Mouse (Mus musculus): ENCODE results near the gene Xpo5.

The Xpo5 gene

GRCm38 (mm10) chr17:46202421-46203071, at the start of gene Xpo5, which contains the start of gene Polh:
Xpo5 (plus strand) TSS chr17:46202782.
Polh (minus strand) TSS chr17:46202645.
- DNase-seq (ENCODE audit: low spot score in 2 of 2) = peak; percentile 92 to 96

DNA sequence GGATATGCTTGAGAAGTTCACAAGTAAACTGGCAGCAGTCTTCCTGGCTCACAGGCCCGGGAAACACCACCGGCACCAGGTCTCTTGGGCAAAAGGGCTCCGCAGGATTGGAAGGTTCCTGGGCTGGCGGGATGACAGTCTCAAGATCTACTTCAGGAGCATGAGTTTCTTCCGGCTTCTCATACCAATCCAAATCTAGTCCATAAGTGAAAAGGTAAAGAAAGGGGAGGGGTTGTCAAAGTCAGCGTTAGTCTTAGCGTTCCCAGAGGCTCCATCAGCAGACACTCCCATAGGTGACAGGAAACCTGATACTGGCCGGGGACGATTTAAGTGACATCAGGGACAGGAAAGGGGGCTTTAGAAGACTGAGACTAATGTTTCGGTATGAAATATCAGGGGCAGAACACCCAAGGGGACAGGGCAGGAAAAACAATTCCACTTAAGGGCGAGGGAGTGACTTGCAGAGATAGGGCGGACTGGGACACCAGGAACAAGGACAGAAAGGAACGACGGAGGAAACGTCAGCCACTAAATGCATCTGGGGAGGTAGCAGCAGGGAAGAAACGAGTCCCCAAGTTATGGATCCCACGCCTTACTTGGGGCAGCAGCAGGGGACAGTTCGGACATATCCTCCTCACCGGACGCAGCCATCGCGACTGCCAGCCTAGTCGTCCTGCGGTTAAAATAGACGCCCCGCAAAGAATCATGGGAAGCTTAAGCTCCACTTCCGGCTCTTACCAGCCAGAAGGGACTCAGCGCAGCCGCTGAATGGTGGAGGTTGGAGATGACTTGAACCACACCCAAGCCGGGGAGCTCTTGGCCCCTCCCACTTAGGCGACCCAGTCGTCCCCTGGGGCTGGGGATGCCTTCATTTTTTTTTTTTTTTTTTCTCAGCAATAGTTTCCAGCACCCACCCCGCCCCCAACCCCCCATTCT, 49.5 kb upstream of the Xpo5 start, which contains the start of gene Mad2l1bp:
Mad2l1bp (minus strand) TSS at position 707 of the 936 bp plus-strand sequence.
- DNase-seq (ENCODE audit: low spot score in 2 of 2) = peak; percentile 86 to 94

DNA sequence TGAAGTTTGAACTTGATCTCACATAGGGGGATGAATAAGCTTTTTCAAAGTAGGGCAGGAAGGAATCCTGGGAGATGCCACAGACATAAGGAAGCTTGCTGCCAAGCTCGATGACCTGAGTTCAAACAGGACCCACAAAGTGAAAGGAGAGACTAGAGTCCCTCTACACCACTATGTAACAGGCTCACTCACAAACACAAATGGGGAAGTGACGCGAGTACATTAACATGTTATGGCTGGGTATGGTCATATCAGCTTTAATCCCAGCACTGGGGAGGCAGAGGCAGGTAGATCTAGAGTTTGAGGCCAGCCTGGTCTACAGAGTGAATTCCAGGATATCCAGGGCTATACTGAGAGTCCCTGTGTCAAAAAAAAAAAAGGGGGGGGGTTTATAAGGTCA, 48.2 kb upstream of the Xpo5 start:
- no peak for DNase-seq (ENCODE audit: low spot score in 2 of 2)

DNA sequence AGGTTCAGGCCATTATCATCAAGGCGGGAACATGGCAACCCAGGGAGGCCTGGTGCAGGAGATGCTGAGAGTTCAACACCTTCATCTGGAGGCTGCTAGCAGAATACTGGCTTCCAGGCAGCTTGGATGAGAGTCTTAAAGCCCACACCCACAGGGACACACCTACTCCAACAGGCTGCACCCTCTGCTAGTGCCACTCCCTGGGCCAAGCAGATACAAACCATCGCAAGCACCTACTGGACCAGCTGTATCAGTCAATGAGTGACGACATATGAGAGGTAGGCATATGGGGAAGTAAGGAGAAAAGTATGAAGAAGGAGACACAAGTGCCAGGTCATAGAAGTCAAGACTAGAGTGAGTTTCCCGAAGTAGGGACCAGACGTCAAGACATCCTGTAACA, 45.9 kb upstream of the Xpo5 start:
- peak; percentile 61 to 74 for DNase-seq (ENCODE audit: low spot score in 2 of 2)

DNA sequence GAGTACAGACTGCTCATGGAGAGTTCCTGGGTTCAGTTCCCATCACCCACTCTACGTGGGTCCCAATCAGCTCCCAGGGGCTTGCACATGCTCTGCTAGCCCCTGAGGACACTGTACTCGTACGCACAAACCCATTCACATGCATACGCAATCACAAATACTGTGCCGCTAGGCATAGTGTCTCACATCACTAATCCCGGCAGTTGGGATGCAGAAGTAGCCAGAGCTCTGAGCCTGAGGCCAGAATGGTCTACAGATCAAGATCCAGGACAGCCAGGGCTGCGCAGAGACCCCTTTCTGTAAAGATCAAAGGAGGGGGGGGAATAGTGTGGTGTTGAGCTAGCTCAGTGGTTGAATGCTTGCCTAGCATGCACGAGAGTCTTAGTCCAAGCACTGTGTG, 45.5 kb upstream of the Xpo5 start:
- no peak for DNase-seq (ENCODE audit: low spot score in 2 of 2)

DNA sequence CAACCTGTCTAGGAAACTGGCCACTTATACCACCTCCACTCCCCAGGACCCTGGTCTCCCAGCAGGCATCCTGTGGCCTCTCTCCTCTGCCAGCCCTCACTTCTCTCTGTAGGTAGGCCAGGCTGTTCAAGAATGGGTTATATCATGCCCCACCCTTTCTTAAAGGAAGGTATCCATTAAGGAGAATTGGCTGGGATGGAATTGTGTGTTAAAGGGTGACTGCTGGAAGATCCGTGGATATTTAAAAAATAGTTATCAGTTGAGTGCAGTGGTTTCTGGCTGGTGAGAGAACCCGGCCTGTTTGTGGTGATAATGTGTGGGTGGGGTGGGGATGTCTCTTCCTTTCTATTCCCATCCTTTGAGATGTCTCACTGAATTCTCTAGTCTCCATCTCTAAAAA, 43.3 kb upstream of the Xpo5 start:
- peak; percentile 72 for DNase-seq (ENCODE audit: low spot score in 2 of 2)

DNA sequence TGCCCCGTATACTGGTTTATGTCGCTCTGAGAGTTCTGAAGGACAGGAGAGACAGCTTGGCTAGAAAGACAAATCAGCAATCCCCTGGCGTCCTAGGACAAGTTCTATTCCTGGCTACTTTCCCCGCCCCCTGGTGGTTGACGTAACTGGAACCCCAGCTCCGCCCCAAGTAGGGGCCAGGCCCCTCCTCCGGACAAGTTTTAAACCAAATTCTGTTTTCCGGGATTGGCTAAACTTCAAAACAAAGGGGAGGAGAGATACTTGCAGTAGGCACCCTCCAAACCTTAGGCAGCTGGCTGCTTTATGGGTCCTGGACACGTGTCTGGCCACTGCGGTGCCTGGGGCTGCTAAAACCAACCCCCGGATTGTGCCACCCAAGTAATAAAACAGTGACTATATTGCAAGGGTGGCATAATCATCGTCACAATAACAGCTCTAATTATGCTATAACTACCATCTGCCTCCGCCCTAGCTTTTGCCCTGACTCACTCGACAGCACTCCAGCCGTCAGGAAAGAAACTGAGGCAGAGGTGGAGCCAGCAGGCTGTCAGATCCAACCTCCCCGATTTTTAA, 42.4 kb upstream of the Xpo5 start:
- DNase-seq (ENCODE audit: low spot score in 2 of 2) = peak; percentile 95 to 96

- DNase-seq (ENCODE audit: low spot score in 2 of 2) = peak; percentile 89 to 97
Measured at GRCm38 (mm10) chr17:46160686-46161085, 41.9 kb upstream of the Xpo5 start, which contains the start of gene Gtpbp2. Gtpbp2 (plus strand) TSS chr17:46161032.

DNA sequence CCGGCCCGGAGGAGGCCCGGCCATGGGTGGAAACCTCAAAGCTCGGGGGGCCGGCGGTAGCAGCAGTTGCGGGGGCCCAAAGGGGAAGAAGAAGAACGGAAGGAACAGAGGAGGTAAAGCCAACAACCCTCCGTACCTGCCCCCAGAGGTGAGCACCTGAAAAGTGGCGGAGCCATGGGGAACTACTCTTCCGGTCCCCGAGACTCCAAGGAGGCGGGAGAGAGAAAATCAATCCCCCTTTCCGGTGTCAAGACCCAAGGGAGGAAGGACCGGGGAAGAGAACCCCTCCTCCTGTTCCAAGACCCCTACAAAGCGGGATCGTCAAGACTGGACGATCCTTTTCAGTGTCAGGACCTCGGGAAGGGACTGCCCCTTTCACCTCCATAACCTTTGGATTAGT, 41.4 kb upstream of the Xpo5 start:
- DNase-seq (ENCODE audit: low spot score in 2 of 2) = no peak

- DNase-seq (ENCODE audit: low spot score in 2 of 2) = peak in 1 of 2 experiments; percentile 28
Measured at GRCm38 (mm10) chr17:46161710-46162109, 40.9 kb upstream of the Xpo5 start.

DNA sequence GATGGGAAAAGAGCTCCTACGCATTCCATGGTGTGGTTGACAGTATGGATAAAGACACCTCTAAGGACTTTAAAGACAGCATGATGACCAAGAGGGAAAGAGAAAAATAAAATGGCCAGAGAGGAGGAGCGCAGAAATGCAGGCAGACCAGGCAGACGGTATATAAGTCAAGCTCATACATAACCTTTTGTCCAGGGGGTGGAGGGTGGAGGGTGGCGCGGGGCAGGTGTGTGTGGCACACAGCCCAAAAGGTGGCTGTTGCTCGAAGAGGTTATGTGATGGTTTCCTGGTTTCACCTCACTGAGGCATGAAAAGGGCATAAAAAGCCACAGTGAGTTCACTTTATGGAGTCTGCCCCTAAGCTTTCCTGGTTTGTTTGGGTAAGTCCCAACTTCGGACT, 40.0 kb upstream of the Xpo5 start:
- peak in 1 of 2 experiments; percentile 30 for DNase-seq (ENCODE audit: low spot score in 2 of 2)

- DNase-seq (ENCODE audit: low spot score in 2 of 2) = peak; percentile 58 to 61
Measured at GRCm38 (mm10) chr17:46162951-46163421, 39.6 kb upstream of the Xpo5 start.

DNA sequence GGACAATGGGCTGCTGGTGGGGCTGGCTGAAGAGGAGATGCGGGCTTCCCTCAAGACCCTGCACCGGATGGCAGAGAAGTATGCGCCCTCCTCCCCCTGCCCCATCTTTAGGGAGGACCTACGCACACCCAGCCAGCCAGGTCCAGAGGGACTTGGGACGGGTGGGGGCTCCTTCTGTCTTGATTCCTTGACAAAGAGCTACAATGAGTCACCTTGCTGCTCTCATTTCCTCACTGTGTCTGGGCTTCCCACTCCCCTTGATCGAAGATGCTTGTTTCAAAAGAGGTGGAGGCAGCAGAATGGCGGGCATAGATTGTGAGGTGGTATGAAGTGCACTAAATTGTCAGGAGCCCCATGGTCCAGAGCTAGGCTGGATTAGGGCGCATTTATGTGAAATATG, 38.3 kb upstream of the Xpo5 start:
- no peak for DNase-seq (ENCODE audit: low spot score in 2 of 2)

DNA sequence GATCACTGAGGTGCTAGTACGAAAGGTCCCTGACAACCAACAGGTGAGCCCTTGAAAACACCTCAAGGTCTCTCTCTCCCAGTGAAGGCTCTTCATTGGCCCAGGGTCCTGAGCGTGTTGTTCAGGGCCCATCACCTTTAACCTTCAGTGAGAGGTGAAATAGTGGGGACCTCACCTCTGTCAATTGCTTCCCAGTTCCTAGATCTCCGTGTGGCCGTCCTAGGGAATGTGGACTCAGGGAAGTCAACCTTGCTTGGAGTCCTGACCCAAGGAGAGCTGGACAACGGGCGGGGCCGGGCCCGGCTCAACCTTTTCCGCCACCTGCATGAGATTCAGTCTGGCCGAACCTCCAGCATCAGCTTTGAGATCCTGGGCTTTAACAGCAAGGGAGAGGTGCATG, 37.8 kb upstream of the Xpo5 start:
- DNase-seq (ENCODE audit: low spot score in 2 of 2) = no peak

- no peak for DNase-seq (ENCODE audit: low spot score in 2 of 2)
Measured at GRCm38 (mm10) chr17:46165460-46165859, 37.1 kb upstream of the Xpo5 start.

- no peak for DNase-seq (ENCODE audit: low spot score in 2 of 2)
Measured at GRCm38 (mm10) chr17:46166270-46166669, 36.3 kb upstream of the Xpo5 start.

GRCm38 (mm10) chr17:46167014-46167413, 35.6 kb upstream of the Xpo5 start:
- DNase-seq (ENCODE audit: low spot score in 2 of 2) = no peak

DNA sequence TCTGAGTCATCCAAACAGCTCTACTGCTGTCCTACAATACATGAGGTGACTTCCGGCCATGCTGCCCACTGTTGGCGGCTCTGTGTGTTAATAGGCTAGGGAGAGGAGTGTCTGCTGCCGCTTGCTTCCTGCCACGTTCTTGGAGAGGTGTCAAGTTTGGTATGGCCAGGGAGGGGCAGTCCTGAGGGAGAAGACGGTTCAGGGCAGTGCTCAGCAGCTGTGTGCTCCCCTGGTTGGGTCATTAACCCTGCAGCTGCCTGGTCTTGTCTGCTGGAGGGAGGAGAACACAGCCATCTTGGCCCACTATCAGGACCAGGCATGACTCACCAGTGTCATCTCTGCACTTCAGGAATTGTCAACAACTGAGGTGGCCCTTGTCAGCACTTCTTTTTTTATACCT, 34.3 kb upstream of the Xpo5 start:
- no peak for DNase-seq (ENCODE audit: low spot score in 2 of 2)

DNA sequence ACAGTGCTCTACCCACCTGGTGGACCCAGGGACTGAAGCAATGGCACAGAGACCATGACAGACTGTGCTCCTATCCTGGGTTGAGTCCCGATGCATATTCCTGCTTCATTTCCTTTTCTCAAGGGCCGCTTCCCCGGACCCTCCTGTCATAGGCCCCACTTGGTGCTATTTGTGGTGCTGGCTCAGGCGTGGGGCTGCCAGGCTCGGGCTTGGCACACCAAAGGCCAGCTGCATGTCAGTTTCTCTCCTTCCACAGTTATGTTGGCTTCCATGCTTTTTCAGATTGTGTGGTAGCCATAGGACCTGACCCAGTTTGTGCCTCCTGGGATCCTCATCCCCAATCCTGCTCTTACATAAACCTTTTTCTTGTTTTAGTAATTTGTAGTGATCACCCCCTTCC, 33.8 kb upstream of the Xpo5 start:
- no peak for DNase-seq (ENCODE audit: low spot score in 2 of 2)

DNA sequence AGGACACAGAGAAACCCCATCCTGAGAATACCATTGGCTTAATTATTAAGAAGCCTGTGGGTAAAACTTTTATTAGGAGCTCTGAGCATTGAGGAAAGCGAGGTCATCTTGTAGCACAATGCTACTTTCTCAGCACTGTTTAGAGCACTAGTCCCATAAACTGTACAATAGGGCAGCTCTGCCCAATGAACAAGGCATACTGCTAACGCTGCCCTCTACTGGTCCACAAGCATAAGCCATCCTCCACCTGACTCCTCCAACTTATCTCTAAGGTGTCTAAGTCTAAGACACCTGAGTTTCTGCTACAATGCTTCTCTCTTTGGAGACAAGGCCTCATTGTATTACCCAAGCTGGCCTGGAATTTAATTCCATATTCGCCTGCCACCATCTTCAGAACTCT, 32.0 kb upstream of the Xpo5 start:
- DNase-seq (ENCODE audit: low spot score in 2 of 2) = peak in 1 of 2 experiments; percentile 60

DNA sequence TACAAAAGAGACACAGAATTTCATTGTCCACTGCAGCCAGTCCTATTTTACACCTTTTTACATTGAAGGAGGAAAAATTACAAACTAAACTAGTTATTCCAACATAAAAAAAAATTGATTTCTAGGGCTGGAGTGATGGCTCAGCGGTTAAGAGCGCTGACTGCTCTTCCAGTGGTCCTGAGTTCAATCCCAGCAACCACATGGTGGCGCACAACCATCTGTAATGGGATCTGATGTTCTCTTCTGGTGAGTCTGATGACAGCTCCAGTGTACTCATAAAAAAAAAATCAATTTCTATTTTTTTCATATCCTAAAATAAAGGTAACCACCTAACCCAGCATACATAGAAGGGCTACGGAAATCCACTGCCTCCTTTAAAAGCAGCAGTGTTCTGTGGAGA, 20.3 kb upstream of the Xpo5 start:
- no peak for DNase-seq (ENCODE audit: low spot score in 2 of 2)

DNA sequence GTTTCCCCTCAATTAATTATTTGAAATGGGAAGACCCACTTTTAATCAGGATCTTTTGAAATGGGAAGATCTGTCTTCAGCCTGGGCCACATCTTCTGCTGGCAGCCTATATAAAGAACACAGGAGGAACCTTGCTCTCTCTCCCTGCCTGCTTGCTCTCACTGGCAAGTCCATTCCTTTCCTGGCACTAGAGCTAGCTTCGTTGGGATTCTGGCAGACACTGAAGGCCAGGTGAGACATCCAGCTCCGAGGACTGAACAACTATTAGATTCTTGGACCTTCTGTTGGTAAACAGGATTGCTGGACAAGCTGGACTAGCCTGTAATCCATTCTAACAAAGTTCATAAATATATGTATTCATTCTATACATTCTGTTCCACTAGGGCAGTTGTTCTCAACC, 13.8 kb upstream of the Xpo5 start:
- DNase-seq (ENCODE audit: low spot score in 2 of 2) = no peak
